Mouse (Mus musculus) liver, embryonic 14.5 days (tissue): ENCODE data around the gene Sort1. TPM values are rescaled to one million over a fixed set of nuclear protein-coding genes. Genes with fewer than 3 reads are reported as not detected.

Experiments used
- ATAC-seq: fragments of 200-750 bp; cut with Nextera tagmentation; 2 replicates; pipeline ENCODE4 v1.8.0; 2017; ENCODE audit warnings: moderate number of reproducible peaks, mild to moderate bottlenecking, moderate library complexity; ENCODE audit not compliant: insufficient read depth
- DNase-seq, 3 experiments: peaks; one replicate each; pipeline ENCODE4 v3.0.0-alpha.2; 2012 to 2013; ENCODE audit warnings: low read depth in 3 of 3, low spot score in 3 of 3
- H3K27ac ChIP-seq: fragments of 300-500 bp; sonication (generic); 2 replicates; pipeline ENCODE4 v1.5.1; 2014; ENCODE audit warnings: moderate library complexity, mild to moderate bottlenecking, control low read depth, inconsistent platforms
- H3K27me3 ChIP-seq: fragments of 300-500 bp; sonication (generic); 2 replicates; pipeline ENCODE4 v1.6.1; 2014; ENCODE audit warnings: mild to moderate bottlenecking, low read length, moderate library complexity; ENCODE audit not compliant: control insufficient read depth, insufficient read depth
- H3K36me3 ChIP-seq: fragments of 300-500 bp; sonication (generic); replicated peaks from 2 replicates; pipeline ENCODE4 v1.6.1; 2014; ENCODE audit warnings: low read depth; ENCODE audit not compliant: control insufficient read depth, insufficient read depth
- H3K4me1 ChIP-seq, 2 experiments: fragments of 200-500 bp in 1 of 2; fragments of 300-500 bp in 1 of 2; sonication (generic) in 1 of 2; replicated peaks; 2 replicates each; pipeline ENCODE4 v1.6.1; 2012 to 2014; ENCODE audit warnings: antibody characterized with exemption in 1 of 2, inconsistent platforms in 1 of 2, low read length in 1 of 2; ENCODE audit not compliant: control insufficient read depth in 2 of 2, insufficient read depth in 2 of 2
- H3K4me2 ChIP-seq: fragments of 300-500 bp; sonication (generic); 2 replicates; pipeline ENCODE4 v1.6.1; 2014; ENCODE audit warnings: low read depth, mild to moderate bottlenecking, control low read depth, moderate library complexity
- H3K4me3 ChIP-seq, 2 experiments: fragments of 200-500 bp in 1 of 2; fragments of 300-500 bp in 1 of 2; sonication (generic) in 1 of 2; 2 replicates each; pipeline ENCODE4 v1.5.1; 2012 to 2014; ENCODE audit warnings: low read depth in 2 of 2, low read length in 2 of 2, mild to moderate bottlenecking in 2 of 2, control low read depth in 1 of 2, inconsistent platforms in 1 of 2, moderate library complexity in 1 of 2; ENCODE audit not compliant: insufficient read depth in 1 of 2
- H3K9ac ChIP-seq: fragments of 300-500 bp; sonication (generic); replicated peaks from 2 replicates; pipeline ENCODE4 v1.6.1; 2014; ENCODE audit warnings: mild to moderate bottlenecking, control low read depth, moderate library complexity
- H3K9me3 ChIP-seq: fragments of 300-500 bp; sonication (generic); 2 replicates; pipeline ENCODE4 v1.6.1; 2016; ENCODE audit warnings: low read length, mixed read lengths; ENCODE audit not compliant: control insufficient read depth
- CTCF ChIP-seq: IDR thresholded peaks from 2 replicates; pipeline ENCODE4 v1.5.1; 2016; ENCODE audit warnings: antibody characterized with exemption, low read depth, control low read depth
- EP300 ChIP-seq: IDR thresholded peaks from 2 replicates; pipeline ENCODE4 v1.6.1; 2016; ENCODE audit warnings: antibody characterized with exemption, low read depth
- WGBS: fragments of 180-500 bp; shearing (Covaris S2); extraction: QIAGEN DNeasy Blood & Tissue Kit; methylation state at CpG from one replicate; pipeline ENCODE4 v1.1.7; 2014; ENCODE audit not compliant: insufficient replicate concordance; 5-methylcytosine and 5-hydroxymethylcytosine counted together
- polyA plus RNA-seq, 2 experiments: library from polyadenylated mRNA; depleted of rRNA in 1 of 2; stranded (reverse) in 1 of 2; unstranded in 1 of 2; fragments of >200 nt; fragmentation: Nextera tagmentation in 1 of 2; extraction: Ambion mirVana in 1 of 2; gene quantifications; 2 replicates each; pipeline versions ENCODE4 v1.2.1 to v1.2.3; 2012 to 2014

Gene Sort1
- polyA plus RNA-seq, 2 experiments, result 3.0 to 3.9 TPM

- Histone ChIP-seq H3K36me3 (no peaks in the 10 kb centered on the region), H3K4me3 (no peak overlapping the region), H3K9me3 (no peaks in the 10 kb centered on the region), H3K4me1 (peaks cover 32 to 60% of the 10 kb centered on the region in 2 experiments), H3K4me2 (peak overlapping the region; percentile 59), H3K27ac (peak overlapping the region; percentile 13), H3K9ac (no peak overlapping the region), H3K27me3 (no peaks in the 10 kb centered on the region)
- 29% methylated on average over 14 of the region's 14 CpGs for WGBS
- ATAC-seq (peak; percentile 21), DNase-seq (no peak)
- TF ChIP-seq CTCF (no peak), EP300 (no peak)
Measured at GRCm38 (mm10) chr3:108295379-108296219, 11.7 kb downstream of the Sort1 start.

GRCm38 (mm10) chr3:108296220-108297049 lies 12.6 kb downstream of the Sort1 start:
- H3K4me3 ChIP-seq, result no peak overlapping the region; a peak in 1 of 4 replicates
- peak overlapping the region; percentile 19 for H3K9ac ChIP-seq
- no peaks in the 10 kb centered on the region for H3K9me3 ChIP-seq
- peaks cover 32 to 53% of the 10 kb centered on the region in 2 experiments for H3K4me1 ChIP-seq
- DNase-seq (peak; percentile 51 to 63 (median 52)), ATAC-seq (peak; percentile 80)
- no peak for TF ChIP-seq EP300
- 10% methylated on average over 14 of the region's 14 CpGs for WGBS
- H3K4me2 ChIP-seq, result peak overlapping the region; percentile 59
- H3K27ac ChIP-seq, result peak overlapping the region; percentile 33
- no peaks in the 10 kb centered on the region for H3K36me3 ChIP-seq
- H3K27me3 ChIP-seq, result no peaks in the 10 kb centered on the region

GRCm38 (mm10) chr3:108297050-108297419 lies 13.2 kb downstream of the Sort1 start:
- Histone ChIP-seq H3K4me2 (peak overlapping the region; percentile 59), H3K36me3 (no peaks in the 10 kb centered on the region), H3K4me1 (peaks cover 32 to 51% of the 10 kb centered on the region in 2 experiments), H3K27me3 (no peaks in the 10 kb centered on the region), H3K9ac (no peak overlapping the region), H3K4me3 (no peak overlapping the region), H3K27ac (peak overlapping the region; percentile 33), H3K9me3 (no peaks in the 10 kb centered on the region)
- ATAC-seq, result no peak
- DNase-seq, result no peak
- no peak for TF ChIP-seq EP300
- no peak for TF ChIP-seq CTCF
- WGBS, result 66% methylated on average over 7 of the region's 7 CpGs

DNA sequence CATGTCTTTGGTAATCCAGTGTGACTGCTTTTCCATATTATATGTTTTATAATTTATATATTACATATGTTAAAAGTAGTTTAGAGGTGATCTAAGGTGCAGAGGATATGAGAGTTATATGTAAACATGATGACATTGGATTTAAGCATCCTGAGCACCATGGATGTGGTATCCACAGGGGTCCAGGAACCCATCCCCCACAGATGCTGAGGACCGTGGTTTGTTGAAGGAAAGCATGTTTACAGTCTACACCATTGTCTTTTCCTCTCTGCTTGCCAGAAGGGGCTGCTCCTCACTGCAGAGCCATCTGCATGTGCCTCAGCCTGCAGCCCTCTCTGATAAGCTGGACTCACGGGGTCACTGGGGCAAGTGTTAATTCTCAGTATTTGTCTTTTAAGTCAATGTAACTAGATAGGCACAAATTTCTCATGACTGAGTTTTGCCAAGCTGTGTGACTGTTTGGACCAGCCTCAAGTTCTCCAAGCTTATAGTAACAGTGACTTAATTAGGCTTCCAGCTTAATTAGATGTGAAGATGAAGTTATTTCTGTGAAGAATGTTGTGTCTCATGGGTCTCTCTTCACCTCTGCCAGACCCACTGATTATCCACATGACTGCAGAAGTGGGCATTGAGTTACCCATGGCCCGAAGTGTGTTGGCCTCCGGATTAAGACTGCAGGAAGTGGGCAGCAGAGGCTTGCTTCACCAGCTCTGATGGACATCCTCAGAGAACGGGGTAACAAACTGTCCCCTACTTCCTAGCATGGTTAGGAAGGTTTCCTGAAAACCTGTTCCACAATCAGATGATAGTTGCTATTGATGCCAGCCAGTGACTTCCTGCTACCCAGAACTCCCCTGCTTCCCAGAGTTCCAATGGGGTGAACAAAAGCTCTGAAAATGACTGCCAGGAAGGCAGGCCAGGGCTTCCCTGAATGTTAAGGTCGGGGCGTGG lies 14.0 kb downstream of the Sort1 start:
- H3K27ac ChIP-seq, result no peak overlapping the region
- H3K36me3 ChIP-seq, result no peaks in the 10 kb centered on the region
- ATAC-seq (no peak), DNase-seq (no peak)
- no peaks in the 10 kb centered on the region for H3K9me3 ChIP-seq
- H3K9ac ChIP-seq, result no peak overlapping the region
- TF ChIP-seq EP300 (no peak), CTCF (no peak)
- 33% methylated on average over 7 of the region's 7 CpGs for WGBS
- no peak overlapping the region for H3K4me3 ChIP-seq
- H3K27me3 ChIP-seq, result no peaks in the 10 kb centered on the region
- H3K4me2 ChIP-seq, result peak overlapping the region; percentile 18; the same call in 1 of the 2 replicates
- H3K4me1 ChIP-seq, result peaks cover 32 to 50% of the 10 kb centered on the region in 2 experiments
